Mouse (Mus musculus): ENCODE measurements around the gene Mgea5. TPM values are rescaled to one million over a fixed set of nuclear protein-coding genes. Genes with fewer than 3 reads are reported as not detected.

Gene Mgea5
- 61.3 and 62.3 TPM in 2 replicates for polyA plus RNA-seq (2016; fragmentation: Nextera tagmentation; extraction: Ambion mirVana)

DNA sequence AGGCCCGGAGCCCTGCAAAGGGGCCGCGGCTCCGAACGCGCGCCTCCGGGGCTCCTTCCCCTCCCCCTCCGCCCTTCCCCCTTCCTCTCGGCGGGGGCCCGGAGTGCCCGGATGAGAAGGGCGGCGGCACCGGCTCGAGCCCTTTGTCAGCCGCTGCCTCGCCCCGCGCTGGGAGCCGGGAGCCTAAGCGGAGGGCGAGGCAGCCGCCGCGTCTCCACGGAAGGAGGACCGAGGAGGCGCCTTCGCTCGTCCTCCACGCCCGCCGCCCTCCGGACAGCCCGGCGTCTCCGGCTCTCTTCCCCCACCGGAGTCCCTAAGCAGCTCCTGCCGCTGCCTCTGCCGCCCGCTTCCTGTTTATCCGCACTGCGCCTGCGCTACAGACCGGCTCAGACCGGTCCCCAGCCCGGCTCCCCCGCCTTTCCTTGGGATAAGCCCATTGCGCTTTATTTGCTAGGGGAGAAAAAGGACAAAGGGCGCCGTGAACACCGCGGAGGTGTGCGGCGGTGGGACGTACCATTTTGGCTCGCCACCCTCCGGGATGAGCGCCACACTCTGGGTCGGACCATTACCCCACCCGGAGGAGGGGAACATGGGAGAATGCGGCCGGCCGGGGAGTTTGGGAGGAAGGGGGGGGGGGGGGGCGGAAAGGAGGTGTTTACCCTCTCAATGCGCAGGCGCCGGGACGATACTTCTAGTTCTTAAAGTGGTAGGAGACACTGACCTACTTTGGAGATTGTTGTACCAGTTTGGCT, at the start of gene Mgea5:
TSS of gene Mgea5 (minus strand) at position 657 of the 752 bp plus-strand sequence.
- DNase-seq (ENCODE audit: low spot score): peak; percentile 98
- Histone ChIP-seq H3K27ac (replicated peaks) (peak within 1 kb of the TSS; percentile 98), H3K9me3 (no peaks in the 10 kb centered on the region), H3K27me3 (replicated peaks; ENCODE audit: low read depth, poor library complexity, severe bottlenecking) (no peaks in the 10 kb centered on the region), H3K4me3 (peak within 1 kb of the TSS; percentile 99), H3K36me3 (replicated peaks) (peaks cover 31% of the 10 kb centered on the region), H3K4me1 (peaks cover 31% of the 10 kb centered on the region)
- under 1% methylated on average over 71 of the region's 71 CpGs for WGBS

DNA sequence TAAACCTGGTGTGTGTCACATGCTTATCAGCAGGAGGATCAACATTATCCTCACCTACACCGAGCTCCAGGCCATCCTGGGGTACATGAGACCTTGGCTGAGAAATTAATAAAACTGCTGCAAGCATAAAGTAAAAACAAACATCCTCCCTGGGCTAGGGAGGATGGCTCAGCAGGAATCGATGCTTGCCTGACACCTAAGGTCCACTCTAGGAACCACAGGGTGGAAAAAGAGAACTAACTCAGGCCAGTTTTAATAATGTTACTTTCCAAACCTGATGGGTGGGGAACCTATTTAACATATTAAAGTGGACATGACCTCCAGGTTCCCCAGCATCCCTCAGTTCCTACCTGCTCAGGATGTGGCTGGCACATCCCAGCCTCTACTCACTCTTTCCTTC, 47.0 kb upstream of the Mgea5 start:
- Histone ChIP-seq H3K4me3 (no peak overlapping the region), H3K27me3 (replicated peaks; ENCODE audit: low read depth, poor library complexity, severe bottlenecking) (no peaks in the 10 kb centered on the region), H3K36me3 (replicated peaks) (peaks cover 7% of the 10 kb centered on the region), H3K27ac (replicated peaks) (no peak overlapping the region), H3K4me1 (peaks cover 5% of the 10 kb centered on the region; the same call in 1 of the 2 replicates), H3K9me3 (peaks cover 5% of the 10 kb centered on the region; the same call in 1 of the 2 replicates)
- no peak for DNase-seq (ENCODE audit: low spot score)
- WGBS: 69% methylated on average over 2 of the region's 2 CpGs

DNA sequence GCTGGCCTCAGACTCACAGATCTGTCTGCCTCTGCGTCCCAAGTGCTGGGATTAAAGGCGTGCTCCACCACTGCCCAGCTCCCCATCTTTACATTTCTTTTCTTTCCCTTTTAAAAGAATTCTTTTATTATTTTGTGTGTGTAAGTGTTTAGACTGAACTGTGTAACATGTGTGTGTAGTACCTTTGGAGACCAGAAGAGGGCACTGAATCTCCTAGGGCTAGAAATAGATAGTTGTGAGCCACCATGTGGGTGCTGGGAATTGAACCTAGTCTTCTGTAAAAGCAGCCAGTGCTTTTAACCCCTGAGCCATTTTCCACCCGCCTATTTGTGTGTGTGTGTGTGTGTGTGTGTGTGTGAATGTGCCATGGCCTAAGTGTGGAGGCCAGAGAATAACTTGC, 44.1 kb upstream of the Mgea5 start:
- no peaks in the 10 kb centered on the region for H3K27me3 ChIP-seq (replicated peaks; ENCODE audit: low read depth, poor library complexity, severe bottlenecking)
- H3K9me3 ChIP-seq: peaks cover 5% of the 10 kb centered on the region; the same call in 1 of the 2 replicates
- peaks cover 5% of the 10 kb centered on the region; the same call in 1 of the 2 replicates for H3K4me1 ChIP-seq
- no peak overlapping the region for H3K4me3 ChIP-seq
- H3K27ac ChIP-seq (replicated peaks): no peak overlapping the region
- DNase-seq (ENCODE audit: low spot score): no peak
- peaks cover 7% of the 10 kb centered on the region for H3K36me3 ChIP-seq (replicated peaks)
- 89% methylated on average over 3 of the region's 3 CpGs for WGBS

GRCm38 (mm10) chr19:45827125-45827524, 43.5 kb upstream of the Mgea5 start:
- Histone ChIP-seq H3K27me3 (replicated peaks; ENCODE audit: low read depth, poor library complexity, severe bottlenecking) (no peaks in the 10 kb centered on the region), H3K27ac (replicated peaks) (no peak overlapping the region), H3K9me3 (peaks cover 5% of the 10 kb centered on the region; the same call in 1 of the 2 replicates), H3K4me1 (peaks cover 5% of the 10 kb centered on the region; the same call in 1 of the 2 replicates), H3K36me3 (replicated peaks) (peaks cover 7% of the 10 kb centered on the region), H3K4me3 (no peak overlapping the region)
- 89% methylated on average over 5 of the region's 5 CpGs for WGBS
- no peak for DNase-seq (ENCODE audit: low spot score)

- peaks cover 5% of the 10 kb centered on the region; the same call in 1 of the 2 replicates for H3K9me3 ChIP-seq
- no peak overlapping the region for H3K4me3 ChIP-seq
- H3K36me3 ChIP-seq (replicated peaks): peaks cover 7% of the 10 kb centered on the region
- 84% methylated on average over 3 of the region's 3 CpGs for WGBS
- no peaks in the 10 kb centered on the region for H3K27me3 ChIP-seq (replicated peaks; ENCODE audit: low read depth, poor library complexity, severe bottlenecking)
- no peak overlapping the region for H3K27ac ChIP-seq (replicated peaks)
- no peak for DNase-seq (ENCODE audit: low spot score)
- no peaks in the 10 kb centered on the region for H3K4me1 ChIP-seq
Observed at GRCm38 (mm10) chr19:45826146-45826545, 42.5 kb upstream of the Mgea5 start.

DNA sequence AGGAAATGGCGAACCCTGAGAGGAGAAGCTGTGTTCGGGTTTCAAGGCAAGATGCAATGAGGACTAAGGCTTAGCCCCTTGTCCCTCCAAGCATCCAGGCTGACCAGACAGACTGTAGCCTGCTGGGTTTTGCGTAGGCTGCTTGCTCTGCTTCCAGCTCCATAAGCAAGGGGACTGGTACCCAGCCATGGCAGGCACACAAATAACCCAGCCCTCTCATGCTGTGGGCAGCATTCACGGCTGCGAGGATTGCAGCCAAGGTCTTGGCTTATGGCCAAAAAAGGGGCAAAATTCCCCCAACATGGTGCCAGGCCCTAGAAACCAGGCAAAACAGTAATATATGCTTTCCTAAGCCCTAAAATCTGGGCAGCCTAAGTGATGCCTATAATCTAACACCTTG, 38.2 kb upstream of the Mgea5 start:
- Histone ChIP-seq H3K4me3 (no peak overlapping the region), H3K27me3 (replicated peaks; ENCODE audit: low read depth, poor library complexity, severe bottlenecking) (peaks cover 6% of the 10 kb centered on the region)
- WGBS: 86% methylated on average over 5 of the region's 5 CpGs

GRCm38 (mm10) chr19:45817816-45818490, 34.3 kb upstream of the Mgea5 start:
- Histone ChIP-seq H3K27me3 (replicated peaks; ENCODE audit: low read depth, poor library complexity, severe bottlenecking) (peaks cover 33% of the 10 kb centered on the region), H3K9me3 (no peaks in the 10 kb centered on the region), H3K4me1 (peaks cover 46% of the 10 kb centered on the region), H3K27ac (replicated peaks) (no peak overlapping the region), H3K4me3 (no peak overlapping the region), H3K36me3 (replicated peaks) (peaks cover 12% of the 10 kb centered on the region)
- DNase-seq (ENCODE audit: low spot score): no peak
- 71% methylated on average over 11 of the region's 11 CpGs for WGBS

More for the DNA sequence above, 38.2 kb upstream of the Mgea5 start:
- DNase-seq (ENCODE audit: low spot score): no peak
- no peak overlapping the region for H3K27ac ChIP-seq (replicated peaks)
- peaks cover 12% of the 10 kb centered on the region for H3K36me3 ChIP-seq (replicated peaks)
- H3K4me1 ChIP-seq: peaks cover 18% of the 10 kb centered on the region
- no peaks in the 10 kb centered on the region for H3K9me3 ChIP-seq

DNA sequence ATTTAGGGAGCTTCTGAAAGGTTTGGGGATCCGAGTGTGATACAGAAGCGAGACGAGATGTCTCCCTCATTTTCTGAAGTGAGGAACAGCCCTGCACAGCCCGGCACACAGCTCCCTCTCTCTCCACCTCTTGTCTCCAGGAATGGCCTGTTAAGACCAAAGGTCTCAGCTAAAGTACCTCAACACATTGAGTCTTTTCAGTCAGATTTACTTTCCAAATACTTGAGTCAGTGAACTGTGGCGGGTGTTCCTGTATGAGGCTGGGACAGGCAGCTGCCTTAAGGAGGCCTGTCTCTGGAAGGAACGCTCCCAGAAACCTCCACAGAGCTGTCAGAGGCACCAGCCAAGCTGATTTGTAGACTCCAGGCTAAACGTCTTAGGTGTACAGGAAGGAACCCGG, 33.1 kb upstream of the Mgea5 start:
- peak overlapping the region; percentile 60; the same call in 1 of the 2 replicates for H3K4me3 ChIP-seq
- H3K36me3 ChIP-seq (replicated peaks): peaks cover 12% of the 10 kb centered on the region
- 23% methylated on average over 8 of the region's 8 CpGs for WGBS
- peaks cover 58% of the 10 kb centered on the region for H3K4me1 ChIP-seq
- no peak overlapping the region for H3K27ac ChIP-seq (replicated peaks)
- no peaks in the 10 kb centered on the region for H3K9me3 ChIP-seq
- peaks cover 40% of the 10 kb centered on the region for H3K27me3 ChIP-seq (replicated peaks; ENCODE audit: low read depth, poor library complexity, severe bottlenecking)
- no peak for DNase-seq (ENCODE audit: low spot score)

DNA sequence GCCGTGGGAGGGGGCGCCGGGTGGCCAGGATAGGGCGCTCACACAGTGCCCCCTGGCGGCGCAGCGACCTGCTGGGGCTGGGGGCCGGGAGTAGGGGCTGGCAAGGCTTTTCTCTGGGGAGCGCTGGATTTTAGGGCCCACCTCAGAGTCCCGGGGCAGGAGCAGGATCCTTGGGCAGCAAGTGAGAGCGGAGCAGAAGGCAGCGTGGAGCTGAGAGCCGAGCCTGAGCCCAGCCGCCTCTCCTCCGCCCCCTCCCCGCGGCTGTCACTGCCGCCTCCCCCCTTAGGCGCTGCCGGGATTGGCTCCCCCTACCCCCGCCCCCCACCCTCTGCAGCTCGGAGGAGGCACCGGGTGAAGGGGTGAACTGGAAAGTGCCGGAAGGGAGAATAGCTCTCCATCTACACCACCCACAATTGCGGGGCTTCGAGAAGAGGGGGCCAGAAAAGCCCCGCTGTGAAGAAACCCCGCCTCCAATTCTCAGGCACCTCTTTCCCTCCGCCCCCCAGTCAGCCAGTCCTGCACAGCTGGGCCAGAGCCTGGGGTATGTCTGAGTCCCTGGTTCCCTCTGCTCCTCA, 32.3 kb upstream of the Mgea5 start, which contains the start of gene Kcnip2:
TSS of gene Kcnip2 (minus strand) at position 231 of the 575 bp plus-strand sequence.
- 0% methylated on average over 29 of the region's 29 CpGs for WGBS
- peaks cover 12% of the 10 kb centered on the region for H3K36me3 ChIP-seq (replicated peaks)
- peaks cover 48% of the 10 kb centered on the region for H3K27me3 ChIP-seq (replicated peaks; ENCODE audit: low read depth, poor library complexity, severe bottlenecking)
- peak; percentile 68 for DNase-seq (ENCODE audit: low spot score)
- peaks cover 59% of the 10 kb centered on the region for H3K4me1 ChIP-seq
- H3K4me3 ChIP-seq: peak within 1 kb of the TSS; percentile 60
- peak within 1 kb of the TSS; percentile 21; the same call in 1 of the 2 replicates for H3K27ac ChIP-seq (replicated peaks)
- no peaks in the 10 kb centered on the region for H3K9me3 ChIP-seq

DNA sequence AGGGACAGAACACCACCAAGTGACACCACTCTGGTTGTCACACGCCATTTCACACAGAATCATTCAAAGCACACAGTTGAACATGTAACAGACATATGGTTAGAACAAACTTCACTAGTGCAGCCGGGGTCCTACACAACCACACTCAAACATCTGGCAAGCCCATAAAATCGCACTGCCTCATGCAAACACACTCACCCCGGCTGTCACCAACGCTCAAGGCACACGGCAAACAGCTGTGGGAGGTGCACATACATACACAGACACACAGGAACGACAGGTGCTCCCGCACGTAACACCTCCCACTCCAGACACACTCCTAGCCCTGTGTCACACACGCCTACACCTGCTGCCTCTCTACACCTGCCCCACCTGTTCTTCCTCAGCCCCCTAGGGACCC, 31.5 kb upstream of the Mgea5 start:
- Histone ChIP-seq H3K9me3 (no peaks in the 10 kb centered on the region), H3K4me1 (peaks cover 59% of the 10 kb centered on the region), H3K4me3 (peak overlapping the region; percentile 60), H3K27me3 (replicated peaks; ENCODE audit: low read depth, poor library complexity, severe bottlenecking) (peaks cover 50% of the 10 kb centered on the region), H3K36me3 (replicated peaks) (peaks cover 12% of the 10 kb centered on the region), H3K27ac (replicated peaks) (0 out of 2 replicates have a peak overlapping the region, but pooled peaks have one; percentile 21)
- no peak for DNase-seq (ENCODE audit: low spot score)
- 69% methylated on average over 10 of the region's 10 CpGs for WGBS

- no peak overlapping the region for H3K27ac ChIP-seq (replicated peaks)
- peaks cover 50% of the 10 kb centered on the region for H3K27me3 ChIP-seq (replicated peaks; ENCODE audit: low read depth, poor library complexity, severe bottlenecking)
- WGBS: 11% methylated on average over 12 of the region's 12 CpGs
- DNase-seq (ENCODE audit: low spot score): peak; percentile 84
- no peaks in the 10 kb centered on the region for H3K9me3 ChIP-seq
- H3K4me3 ChIP-seq: no peak overlapping the region
- peaks cover 6% of the 10 kb centered on the region for H3K36me3 ChIP-seq (replicated peaks)
- peaks cover 58% of the 10 kb centered on the region for H3K4me1 ChIP-seq
Observed at GRCm38 (mm10) chr19:45813801-45814200, 30.2 kb upstream of the Mgea5 start.

- DNase-seq (ENCODE audit: low spot score): peak; percentile 84
- WGBS: 6% methylated on average over 11 of the region's 11 CpGs
- Histone ChIP-seq H3K4me3 (no peak overlapping the region), H3K27ac (replicated peaks) (no peak overlapping the region), H3K27me3 (replicated peaks; ENCODE audit: low read depth, poor library complexity, severe bottlenecking) (peaks cover 50% of the 10 kb centered on the region), H3K4me1 (peaks cover 53% of the 10 kb centered on the region), H3K36me3 (replicated peaks) (peaks cover under 1% of the 10 kb centered on the region; the same call in 1 of the 2 replicates), H3K9me3 (no peaks in the 10 kb centered on the region)
Observed at GRCm38 (mm10) chr19:45813263-45813662, 29.6 kb upstream of the Mgea5 start.
